Mouse (Mus musculus): ENCODE data around the gene C530008M17Rik.

Gene C530008M17Rik

DNA sequence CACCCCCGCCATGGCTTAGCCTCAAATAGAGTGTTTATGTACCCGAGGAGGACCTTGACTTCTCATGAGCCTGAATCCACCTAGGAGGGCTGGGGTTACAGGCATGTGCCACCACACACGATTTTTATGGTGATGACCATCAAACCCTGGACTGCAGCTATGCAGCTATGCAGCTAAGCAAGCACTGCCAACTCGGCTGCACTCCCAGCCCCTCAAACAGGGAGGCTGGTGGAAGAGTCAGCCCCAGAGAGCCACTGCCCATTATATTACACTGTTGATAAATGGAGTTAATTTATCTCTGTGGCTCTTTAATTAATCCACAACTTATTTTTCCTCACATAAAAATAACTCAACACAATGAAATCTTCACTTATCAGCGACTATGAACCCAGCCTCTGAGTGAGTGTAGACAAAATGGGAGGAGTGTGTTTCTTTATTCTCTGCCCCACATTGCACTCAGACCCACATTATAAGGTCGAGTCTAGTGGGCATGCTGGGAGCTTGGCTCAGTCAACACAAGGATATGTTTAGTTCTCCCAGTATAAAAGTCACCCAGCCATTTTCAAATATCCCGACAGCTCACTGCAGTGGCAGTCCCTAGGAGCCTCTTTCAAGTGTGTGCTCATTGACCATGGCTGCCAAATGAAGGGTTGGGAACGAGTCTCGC, 117.3 kb downstream of the C530008M17Rik start:
- no peak for DNase-seq

DNA sequence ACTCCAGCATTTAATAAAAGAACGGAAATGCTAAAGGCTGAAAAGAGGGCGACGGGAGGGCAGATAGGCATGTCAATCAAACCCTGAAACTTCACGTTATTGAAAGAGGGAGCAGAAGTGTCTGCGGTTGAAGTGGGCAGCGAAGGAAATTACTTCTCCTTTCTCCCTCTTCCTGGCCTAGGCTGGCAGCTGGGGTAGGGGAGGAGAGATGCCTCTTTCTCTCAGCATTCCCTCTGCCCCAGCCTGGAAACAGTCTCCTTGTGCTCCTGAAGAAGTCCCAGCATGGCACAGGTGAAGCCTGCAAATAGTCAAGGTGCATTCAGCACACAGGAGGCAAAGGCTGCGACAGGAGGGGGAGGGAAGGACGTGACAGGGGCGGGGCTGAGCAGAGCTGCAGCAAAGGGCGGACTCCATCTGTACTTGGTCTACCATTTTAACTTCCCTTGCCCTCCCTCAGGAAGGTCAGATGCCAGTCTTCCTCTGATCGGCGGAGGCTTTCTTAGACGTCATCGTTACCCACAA, 122.8 kb downstream of the C530008M17Rik start:
- no peak for DNase-seq

DNA sequence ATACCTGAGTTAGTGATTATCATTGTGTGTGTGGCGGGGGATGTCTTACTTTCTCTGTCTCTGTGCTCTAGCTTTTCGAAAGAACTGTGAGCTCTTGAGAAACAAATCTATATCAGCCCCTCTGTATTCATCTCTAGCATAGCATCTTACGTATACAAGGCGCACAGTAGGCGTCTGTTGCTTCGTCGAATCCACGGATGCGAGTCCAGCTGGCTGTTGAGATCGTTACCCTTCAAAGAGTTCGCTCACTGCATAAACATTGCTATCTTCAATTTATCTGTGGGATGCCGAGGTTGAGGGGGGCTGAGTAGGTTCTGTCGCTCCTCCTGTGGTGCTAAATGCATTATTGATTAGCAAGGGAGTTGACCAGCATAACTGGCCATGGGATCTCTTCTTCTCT, 125.6 kb downstream of the C530008M17Rik start:
- no peak for DNase-seq

DNA sequence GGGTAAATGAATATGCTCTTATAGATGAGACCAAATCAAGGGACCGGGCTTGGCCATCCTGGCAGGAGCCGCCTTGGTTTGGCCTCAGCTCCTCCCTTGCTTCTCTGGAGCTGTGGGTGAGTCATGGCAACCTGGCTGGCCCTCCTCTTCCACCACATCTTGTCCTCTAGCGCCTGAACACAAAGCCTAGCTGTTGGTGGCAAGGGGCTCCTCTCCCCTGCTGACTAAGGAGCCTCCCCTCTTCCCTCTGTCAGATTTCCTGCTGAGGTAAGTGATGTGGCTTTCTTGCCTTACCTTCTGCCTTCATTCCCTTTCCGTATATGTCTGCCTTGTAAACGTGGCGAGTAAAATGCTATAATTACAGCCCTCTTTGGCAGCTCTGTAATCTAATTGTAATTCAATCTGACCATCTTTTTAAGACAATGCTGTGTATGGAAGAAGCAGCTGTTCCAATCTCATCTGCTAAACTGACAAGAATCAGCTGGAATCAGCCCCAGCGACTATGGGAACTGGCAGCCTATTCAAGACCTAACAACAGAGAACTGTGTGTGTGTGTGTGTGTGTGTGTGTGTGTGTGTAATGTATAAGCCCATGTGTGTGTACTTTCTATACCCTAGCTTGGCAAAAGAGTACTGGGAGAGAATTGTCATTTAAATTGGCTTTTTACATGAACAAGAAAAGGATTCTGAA, 126.2 kb downstream of the C530008M17Rik start:
- peak; percentile 18 for DNase-seq

DNA sequence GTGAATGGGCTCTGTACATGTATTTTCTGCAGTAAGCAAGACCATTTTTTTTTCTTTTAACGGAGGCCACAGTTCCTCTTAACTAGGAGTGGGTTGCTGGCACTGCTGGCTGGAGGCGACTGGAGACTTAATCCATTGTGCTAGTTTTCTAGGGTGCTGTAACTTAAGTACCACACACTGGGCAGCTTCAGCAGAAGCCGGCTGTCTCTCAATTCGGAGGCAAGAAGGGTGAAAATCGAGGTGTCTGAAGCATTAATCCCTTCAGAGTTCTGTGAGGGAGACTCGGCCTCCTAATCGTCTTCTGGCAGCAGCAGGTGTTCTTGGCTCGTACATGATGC, 126.8 kb downstream of the C530008M17Rik start:
- no peak for DNase-seq

DNA sequence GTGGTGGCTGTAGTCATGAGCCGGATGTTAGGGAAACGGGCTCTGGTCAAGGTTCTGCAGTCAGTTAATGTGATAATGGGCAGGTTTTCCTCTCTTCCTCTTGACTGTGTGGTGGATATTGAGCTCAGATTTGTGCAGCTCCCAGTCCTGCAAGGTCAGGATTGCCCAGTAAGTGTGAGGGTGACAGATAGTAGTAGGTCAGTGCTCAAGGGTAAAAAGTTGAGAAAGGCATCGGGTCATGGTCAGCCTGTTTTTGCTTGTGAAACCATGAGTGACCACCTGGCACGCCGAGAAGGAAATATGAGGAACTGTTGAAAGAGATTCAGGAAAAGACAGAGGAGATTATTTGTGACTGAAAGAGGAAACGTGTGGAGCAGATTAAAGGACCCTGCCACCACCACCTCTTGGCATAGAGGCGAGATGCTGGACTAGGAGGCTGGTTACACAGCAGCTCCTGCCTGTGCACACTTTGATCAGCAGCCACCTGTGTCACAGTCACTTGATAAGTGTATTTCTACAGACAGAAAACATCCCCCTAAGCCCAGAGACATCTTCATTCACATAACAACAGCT, 127.9 kb downstream of the C530008M17Rik start:
- no peak for DNase-seq

DNA sequence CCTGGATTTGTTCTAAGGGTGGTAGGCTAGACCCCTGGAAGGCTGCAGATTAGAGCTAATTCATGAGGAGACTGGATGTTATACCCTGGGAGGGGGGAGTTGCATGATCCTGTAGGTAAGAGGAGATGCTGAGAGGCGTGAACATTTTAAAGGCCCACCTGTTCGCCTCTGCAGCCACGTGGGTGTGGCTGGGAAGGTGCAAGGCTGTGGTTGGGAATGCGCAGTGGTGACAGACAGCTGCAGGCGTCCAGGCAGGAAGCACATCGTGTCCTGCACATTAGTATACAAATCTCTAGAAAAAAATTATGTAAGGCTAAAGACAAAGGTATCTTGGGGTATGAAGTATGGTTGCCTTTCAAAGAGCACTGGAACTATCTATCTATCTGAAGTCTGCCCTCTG, 128.7 kb downstream of the C530008M17Rik start:
- DNase-seq: no peak

DNA sequence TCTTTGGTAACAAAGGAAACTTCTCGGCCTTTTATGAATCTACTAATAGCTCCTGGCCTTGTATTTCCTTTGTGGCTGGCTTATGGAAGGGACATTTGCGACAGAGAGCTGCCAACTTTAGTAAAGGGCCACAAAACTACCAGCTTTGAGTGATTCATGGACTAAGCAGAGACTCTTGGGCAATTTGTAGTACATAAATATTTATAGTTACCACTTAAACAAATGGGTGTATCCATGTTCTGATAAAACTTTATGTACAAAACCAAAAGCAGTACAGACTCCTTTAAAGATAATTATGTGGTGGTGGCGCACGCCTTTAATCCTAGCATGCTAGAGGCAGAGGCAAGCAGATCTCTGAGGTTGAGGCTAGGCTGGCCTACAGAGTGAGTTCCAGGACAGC, 133.6 kb downstream of the C530008M17Rik start:
- no peak for DNase-seq

DNA sequence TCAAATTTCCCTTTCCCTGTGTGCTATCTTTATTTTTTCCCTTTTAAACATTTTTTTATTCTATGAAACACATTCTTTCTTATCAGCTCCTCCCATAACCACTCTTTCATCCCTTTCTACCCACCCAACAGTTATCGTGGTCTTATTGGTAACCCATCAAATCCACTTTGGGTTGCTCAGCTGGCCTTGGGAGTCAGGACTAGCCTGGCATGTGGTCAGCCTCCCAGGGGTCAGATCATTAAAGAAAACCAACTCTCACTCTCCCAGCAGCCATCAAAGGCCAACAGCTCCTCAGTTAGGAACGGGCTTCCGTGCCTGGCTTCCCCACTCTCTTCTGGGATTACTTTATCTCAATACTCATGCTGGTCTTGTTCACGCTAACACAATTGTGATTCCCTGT, 135.0 kb downstream of the C530008M17Rik start:
- DNase-seq: no peak

DNA sequence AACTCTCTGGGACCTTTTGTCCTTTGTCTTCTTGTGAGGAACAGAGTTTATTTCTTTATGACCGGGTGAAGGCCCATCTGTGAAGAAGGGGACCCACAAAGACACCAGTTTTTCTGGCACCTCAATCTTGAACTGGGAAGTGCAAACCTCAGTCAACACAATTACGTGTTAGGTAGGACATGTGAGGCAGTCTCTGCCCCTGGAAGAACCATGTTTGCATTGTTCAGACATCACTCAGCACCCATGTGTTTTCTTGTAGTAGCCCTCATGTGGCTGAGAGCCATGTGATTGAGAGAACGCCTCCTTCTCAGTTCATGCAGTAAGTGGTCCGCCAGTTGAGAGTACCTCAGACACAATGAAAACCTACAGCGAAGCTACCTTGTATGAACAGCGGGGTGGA, 136.4 kb downstream of the C530008M17Rik start:
- no peak for DNase-seq

DNA sequence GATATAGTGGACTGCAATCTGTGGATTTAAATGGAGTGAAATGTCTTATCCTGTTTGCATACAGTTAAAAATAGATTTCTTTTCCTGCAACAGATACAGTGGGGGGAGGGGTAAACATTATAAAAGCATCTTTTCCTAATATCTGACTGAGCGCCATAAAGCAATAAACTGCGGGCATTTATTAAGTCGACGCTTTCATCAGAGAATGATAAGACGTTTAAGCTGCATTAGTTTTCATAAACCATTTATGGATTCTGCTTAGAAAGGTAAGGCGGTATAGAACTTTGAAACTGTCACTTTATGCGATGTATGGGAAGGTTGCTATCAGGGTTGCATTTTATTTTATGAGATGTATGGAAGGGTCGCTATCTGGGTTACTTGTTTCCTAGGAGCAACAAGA, 141.7 kb downstream of the C530008M17Rik start:
- DNase-seq: no peak

DNA sequence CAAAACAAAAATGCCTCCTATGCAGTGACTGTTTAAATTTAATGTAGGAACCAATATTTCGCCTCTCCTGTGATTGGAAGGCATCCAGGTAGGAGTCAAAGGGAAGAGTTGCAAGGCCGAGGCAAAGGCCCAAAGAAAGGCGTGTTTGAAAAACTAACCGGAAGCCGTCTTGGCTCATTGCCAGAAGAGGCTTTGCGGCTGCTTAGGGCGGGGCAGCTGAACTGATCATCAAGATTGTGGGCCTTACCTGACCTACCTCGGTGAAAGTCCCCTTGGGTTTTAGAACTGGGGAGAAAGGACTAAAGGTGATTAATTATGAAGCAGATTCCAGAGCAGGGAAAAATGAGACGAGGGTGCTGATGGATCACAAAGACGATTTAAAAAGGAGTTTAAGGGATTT, 143.2 kb downstream of the C530008M17Rik start:
- no peak for DNase-seq

DNA sequence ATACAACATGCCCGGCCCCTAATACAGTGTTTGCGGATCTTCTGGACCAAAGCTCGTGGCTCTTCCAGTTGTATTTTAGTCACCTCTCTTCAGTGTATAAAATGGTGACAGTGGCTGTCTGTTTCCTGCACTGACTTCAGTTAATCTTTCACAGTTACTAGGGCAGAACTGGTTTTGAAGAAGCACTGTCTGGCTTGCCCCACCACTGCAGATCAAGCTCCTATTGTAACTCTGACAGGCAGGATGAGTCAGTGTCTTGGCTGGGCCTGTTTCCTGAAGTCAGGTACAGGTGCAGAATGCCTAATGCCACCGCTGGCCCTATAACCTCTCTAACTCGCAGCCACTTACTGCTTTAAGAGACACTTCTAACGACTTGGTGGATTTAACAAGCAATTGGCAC, 152.7 kb downstream of the C530008M17Rik start:
- DNase-seq: no peak

DNA sequence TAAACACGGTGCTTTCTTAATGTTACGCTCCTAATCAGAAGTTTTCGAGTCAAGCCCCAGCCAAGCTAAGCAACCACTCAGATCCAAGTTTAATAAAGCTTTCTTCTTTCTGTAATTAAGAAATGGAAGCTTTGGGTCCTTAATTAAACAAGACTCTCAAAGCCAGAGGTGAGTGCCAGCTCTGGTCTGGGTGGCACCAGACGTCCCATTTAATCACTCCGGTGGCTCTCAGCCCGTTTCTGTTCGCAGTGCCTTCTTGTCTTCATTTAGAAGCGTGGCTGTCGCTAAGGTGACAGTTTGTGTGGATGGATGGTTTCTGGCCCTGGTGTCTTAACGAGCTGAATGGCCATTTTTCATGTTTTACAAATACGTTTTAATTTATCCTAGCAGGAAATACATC, 158.7 kb downstream of the C530008M17Rik start:
- no peak for DNase-seq

DNA sequence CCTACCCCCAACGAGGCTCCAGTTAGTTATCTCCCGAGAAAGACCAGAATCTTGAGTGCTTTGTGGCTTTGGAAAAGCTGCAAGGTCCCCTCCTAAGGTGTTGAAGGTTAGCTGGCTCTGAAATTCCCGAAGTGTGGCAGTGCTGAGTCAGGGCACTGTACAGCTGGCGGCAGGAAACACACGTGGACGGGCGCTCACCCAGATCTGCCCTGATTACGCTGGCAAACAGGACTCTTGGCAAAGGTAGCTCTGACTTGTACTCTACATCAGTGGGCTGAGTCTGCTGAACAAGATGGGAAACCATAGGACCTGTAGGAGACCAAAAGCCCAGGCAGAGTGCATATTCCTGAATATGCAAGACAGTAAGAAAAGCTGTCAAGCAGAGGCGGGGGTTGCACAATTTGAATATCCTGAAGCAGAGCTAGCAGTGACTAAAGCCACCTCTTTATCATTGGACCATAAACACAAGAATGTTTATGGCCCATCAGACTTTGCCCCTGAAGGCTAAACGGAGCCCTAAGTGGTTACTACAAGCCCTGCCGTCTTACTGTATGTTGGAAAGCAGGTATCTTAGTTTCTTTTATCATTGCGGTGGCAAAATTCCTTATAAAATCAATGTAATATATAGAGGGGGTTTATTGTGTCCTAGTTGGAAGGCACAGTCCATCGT, 159.6 kb downstream of the C530008M17Rik start:
- no peak for DNase-seq

DNA sequence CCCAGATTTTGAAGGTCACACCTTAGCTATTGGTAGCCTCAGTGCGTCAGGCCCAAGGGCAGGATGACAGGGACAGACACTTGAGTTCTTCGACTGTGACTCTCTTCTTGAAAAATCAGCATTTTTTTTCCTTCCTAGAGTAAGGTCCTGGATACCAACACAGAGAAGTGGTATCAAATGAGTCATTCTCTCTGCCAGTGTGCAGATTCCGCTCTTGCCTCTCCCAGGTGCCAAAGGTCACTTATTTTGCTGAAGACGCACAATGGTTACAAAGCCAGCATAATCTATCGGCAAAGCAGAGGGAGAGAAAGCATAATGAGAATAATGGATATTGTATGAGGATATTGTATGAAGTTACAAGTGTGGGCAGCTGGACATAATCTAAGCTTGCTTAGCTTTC, 160.4 kb downstream of the C530008M17Rik start:
- DNase-seq: no peak

DNA sequence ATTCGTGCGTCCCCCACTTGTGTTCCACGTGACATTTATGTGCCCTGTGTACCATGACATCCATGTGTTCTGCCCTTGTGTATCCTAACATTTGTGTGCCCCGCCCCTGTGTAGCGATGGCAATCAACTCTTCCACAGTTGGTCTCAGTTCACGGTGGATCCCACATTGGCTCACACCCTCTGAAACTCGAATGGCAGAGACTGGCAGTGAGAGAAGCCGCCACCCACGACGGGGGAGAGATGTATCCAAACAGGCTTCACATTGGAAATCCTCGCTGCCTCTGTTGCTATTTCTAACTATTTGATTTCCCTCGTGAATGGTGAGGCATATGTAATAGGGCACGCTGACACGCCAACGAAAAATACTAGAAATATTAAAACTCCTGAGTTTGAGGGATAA, 161.4 kb downstream of the C530008M17Rik start:
- no peak for DNase-seq

DNA sequence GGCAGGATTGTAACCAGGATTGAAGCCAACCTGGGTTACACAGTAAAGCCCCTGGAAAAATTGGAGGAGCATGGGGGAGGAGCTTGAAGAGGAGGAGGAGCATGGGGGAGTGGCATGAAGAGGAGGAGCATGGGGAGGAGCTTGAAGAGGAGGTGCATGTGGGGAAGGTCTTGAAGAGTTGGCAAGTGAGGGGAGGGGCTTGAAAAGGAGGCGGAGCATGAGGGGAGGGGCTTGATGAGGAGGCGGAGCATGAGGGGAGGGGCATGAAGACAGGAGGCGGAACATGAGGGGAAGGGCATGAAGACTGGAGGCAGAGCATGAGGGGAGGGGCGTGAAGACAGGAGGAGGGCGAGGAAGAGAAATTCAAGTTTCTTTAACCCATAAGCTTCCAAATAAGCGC, 162.5 kb downstream of the C530008M17Rik start:
- DNase-seq: no peak

DNA sequence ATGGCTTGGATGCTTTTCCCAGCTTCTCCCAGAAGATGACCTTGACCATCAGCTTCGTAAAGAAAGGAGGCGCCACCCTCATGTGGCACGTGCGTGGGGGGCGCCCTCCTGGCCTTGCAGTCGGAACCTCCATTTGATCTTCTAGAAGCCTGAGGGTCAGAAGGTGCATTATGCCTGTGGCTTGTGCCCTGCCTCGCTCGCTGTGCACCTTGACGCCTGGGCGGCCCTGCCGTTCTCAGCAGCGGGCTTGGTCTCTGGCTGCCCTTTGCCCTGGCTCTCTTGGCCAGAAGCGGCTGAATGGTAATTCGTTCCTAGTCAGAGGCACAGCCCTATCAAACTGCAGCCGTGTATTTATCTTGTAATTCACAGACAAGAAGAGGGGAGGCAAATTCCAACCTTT, 165.8 kb downstream of the C530008M17Rik start:
- DNase-seq: no peak

DNA sequence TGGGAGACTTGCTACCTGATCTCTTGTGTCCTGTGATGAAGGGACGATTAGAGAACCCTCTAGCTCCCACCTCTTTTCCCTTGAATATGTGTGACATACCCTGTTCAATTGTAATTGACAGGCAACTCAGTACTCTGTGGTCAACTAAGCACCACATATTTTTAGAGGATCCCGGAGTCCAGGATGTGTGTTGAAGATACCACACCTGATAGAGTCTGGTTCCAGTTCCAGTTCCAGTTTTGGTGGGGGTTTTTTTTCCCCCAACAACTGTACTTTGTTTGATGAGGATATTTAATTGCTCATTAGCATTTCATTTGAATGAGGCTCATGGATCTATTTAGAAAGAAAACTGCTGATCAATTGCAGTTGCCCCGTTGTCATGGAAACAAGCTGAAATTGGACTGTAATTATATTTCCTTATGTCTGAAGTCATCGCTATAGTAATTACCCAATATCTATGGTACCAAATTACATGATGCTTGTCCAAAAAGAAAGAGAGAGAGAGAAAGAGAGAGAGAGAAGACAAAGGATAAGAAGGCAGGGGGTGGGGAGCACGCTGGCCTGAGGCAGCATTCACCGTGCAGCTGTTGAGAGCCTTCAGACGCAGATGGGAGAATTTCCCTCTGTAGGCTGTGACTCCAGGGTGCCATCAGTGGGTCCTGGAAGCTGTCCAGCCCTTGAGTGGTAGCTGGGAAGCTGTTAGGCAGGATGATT, 172.4 kb downstream of the C530008M17Rik start:
- peak; percentile 51 for DNase-seq

DNA sequence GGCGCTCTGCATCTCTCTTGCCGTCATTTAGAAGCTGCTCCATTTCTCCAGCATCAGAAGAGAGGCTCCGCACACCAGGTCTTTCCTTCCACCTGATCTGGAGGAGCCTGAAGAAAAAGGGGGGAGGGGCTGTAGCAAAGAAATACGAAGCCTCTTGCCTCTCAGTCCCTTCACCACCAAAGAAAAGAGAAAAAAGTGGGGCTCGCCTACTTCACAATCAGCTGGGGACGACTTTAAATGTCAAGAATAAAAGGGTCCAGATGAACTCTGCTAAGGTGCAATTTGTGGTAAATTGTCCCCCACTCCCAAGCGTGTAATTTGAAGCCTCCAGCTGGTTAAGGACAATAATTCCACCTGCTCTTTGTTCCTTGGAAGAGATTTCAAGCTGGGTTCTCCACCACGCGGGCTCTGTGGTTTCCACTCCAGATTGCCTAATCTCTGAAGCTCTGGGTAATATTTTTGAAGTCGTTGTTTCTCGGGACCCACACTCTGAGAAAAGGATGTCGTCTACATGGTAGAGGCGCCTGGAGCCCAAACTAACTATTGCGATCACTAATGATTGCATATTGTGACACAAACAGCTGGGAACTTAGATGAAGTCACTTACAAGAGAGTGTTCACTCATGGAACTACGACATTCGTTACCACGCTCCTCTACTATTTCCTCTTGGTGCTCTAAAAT, 176.4 kb downstream of the C530008M17Rik start:
- DNase-seq: no peak

DNA sequence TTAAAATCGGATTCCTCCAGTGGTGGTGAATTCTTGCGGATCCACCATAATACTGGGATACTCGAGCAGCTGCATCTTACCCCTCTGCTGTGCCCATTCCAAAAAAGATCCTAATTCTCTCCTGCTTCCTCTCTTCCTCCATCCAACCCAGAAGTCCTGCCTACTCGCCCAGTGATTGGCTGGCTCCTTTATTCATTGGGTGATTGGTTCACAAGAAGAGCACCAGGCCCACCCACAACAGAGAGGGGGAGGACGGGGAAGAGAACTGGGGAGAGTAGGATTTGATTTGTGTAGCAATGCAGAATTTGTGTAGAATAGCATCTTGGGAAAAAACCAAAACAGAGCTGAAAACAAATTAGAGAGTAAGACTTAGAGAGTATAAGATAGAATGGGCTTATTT, 180.7 kb downstream of the C530008M17Rik start:
- DNase-seq: no peak

DNA sequence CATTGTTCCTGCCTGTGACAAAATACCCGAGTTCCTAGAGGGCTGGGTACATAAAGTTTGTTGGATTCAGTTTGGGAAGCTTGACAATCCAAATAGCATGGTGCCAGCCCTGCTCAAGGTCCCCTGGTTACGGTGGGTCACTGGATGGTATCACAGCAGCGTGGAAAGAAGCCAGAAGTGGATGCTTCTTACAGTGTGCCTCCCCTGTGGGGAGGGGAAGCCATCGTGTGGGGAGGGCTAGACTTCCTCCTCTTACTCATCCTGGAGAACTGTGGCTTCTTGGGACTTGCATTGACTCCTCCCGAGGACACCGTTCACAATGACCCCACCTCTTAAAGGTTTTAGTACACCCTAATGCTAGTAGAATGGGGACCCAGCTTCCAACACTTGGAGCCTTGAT, 183.5 kb downstream of the C530008M17Rik start:
- no peak for DNase-seq

Measured in right cerebral cortex, postnatal 4 days (tissue).